Mouse (Mus musculus) heart, embryonic 13.5 days (tissue): ENCODE data around the gene Azin2. TPM values are rescaled to one million over a fixed set of nuclear protein-coding genes. Genes with fewer than 3 reads are reported as not detected.

Experiments used
- ATAC-seq: fragments of 200-750 bp; cut with Nextera tagmentation; 2 replicates; pipeline ENCODE4 v1.8.0; 2017; ENCODE audit warnings: moderate TSS enrichment; ENCODE audit not compliant: insufficient number of reproducible peaks, low FRiP score, low TSS enrichment; ENCODE audit errors: extremely low read depth
- H3K27ac ChIP-seq: fragments of 300-500 bp; sonication (generic); replicated peaks from 2 replicates; pipeline ENCODE4 v1.5.1; 2015; ENCODE audit warnings: moderate library complexity, mild to moderate bottlenecking, inconsistent platforms
- H3K27me3 ChIP-seq: fragments of 300-500 bp; sonication (generic); replicated peaks from 2 replicates; pipeline ENCODE4 v1.6.1; 2015; ENCODE audit warnings: mild to moderate bottlenecking, inconsistent platforms
- H3K36me3 ChIP-seq: fragments of 300-500 bp; sonication (generic); 2 replicates; pipeline ENCODE4 v1.6.1; 2015; ENCODE audit warnings: mild to moderate bottlenecking, inconsistent platforms
- H3K4me1 ChIP-seq: fragments of 300-500 bp; sonication (generic); 2 replicates; pipeline ENCODE4 v1.6.1; 2015; ENCODE audit warnings: inconsistent platforms
- H3K4me2 ChIP-seq: fragments of 300-500 bp; sonication (generic); 2 replicates; pipeline ENCODE4 v1.6.1; 2015; ENCODE audit warnings: inconsistent platforms, mild to moderate bottlenecking, moderate library complexity
- H3K4me3 ChIP-seq: fragments of 300-500 bp; sonication (generic); 2 replicates; pipeline ENCODE4 v1.5.1; 2015; ENCODE audit warnings: moderate library complexity, mild to moderate bottlenecking, inconsistent platforms
- H3K9ac ChIP-seq: fragments of 300-500 bp; sonication (generic); 2 replicates; pipeline ENCODE4 v1.6.1; 2015; ENCODE audit warnings: inconsistent platforms, mild to moderate bottlenecking, moderate library complexity
- H3K9me3 ChIP-seq: fragments of 300-500 bp; sonication (generic); 2 replicates; pipeline ENCODE4 v1.6.1; 2016; ENCODE audit warnings: inconsistent platforms
- WGBS: fragments of 180-500 bp; shearing (Covaris S2); methylation state at CpG from one replicate; pipeline ENCODE4 v1.1.7; 2015; ENCODE audit warnings: mixed read lengths; 5-methylcytosine and 5-hydroxymethylcytosine counted together
- polyA plus RNA-seq: library from polyadenylated mRNA; unstranded; fragments of >200 nt; fragmentation: Nextera tagmentation; extraction: Ambion mirVana; gene quantifications from 2 replicates; pipeline ENCODE4 v1.2.1, GENCODE M21; 2015

Gene Azin2
- polyA plus RNA-seq, 1 experiment from 2014 or later, result 7.4 TPM

DNA sequence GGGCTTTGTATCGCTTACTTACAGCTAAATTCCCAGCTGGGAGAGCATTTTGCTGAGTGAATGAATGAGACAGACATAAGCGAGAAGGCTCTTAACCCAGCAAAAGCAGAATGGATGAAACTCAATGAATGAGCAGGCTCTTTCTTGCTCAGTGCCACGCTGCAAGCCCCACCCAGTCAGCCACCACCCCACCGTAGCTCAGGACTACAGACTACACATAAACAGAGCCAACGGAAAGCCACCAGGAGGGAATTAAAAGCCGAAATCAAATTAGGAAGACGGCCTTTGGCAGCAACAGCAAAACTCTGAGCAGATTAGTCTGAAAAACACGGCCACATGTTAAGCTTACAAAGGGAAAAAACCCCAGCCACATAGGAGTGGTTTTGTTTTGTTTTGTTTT lies 3.4 kb downstream of the Azin2 start:
- H3K27me3 ChIP-seq, result peaks cover 50% of the 10 kb centered on the region
- WGBS, result 67% methylated on average over 8 of the region's 8 CpGs
- no peak for ATAC-seq

DNA sequence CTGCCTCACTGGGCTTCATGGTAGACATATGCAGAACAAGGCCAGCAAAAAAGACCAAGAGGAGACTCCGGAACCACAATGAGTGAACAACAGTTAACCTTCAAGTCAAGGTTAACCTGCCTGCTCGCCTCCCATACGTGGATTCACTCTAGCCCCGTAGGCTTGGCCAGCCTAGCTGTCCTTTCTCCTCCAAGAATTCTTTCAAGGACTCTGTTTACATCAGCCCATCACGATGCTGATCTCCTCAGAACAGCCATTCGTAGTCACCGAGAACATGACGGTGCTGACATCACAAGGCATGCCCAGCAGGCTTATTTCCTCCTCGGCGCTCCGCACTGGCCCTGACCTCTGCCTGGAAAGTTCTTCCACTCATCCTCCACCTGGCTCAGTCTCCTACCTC lies 4.1 kb downstream of the Azin2 start:
- ATAC-seq, result no peak
- WGBS, result 71% methylated on average over 11 of the region's 11 CpGs
- peak overlapping the region; percentile 83 for H3K27ac ChIP-seq
- no peaks in the 10 kb centered on the region for H3K36me3 ChIP-seq
- 0 out of 2 replicates have a peak overlapping the region, but pooled peaks have one; percentile 41 for H3K4me2 ChIP-seq
- no peaks in the 10 kb centered on the region for H3K9me3 ChIP-seq
- H3K9ac ChIP-seq, result peak overlapping the region; percentile 37
- H3K27me3 ChIP-seq, result peaks cover 44% of the 10 kb centered on the region
- no peak overlapping the region for H3K4me3 ChIP-seq
- peaks cover 38% of the 10 kb centered on the region for H3K4me1 ChIP-seq

More for the DNA sequence above, 3.4 kb downstream of the Azin2 start:
- Histone ChIP-seq H3K36me3 (no peaks in the 10 kb centered on the region), H3K4me2 (no peak overlapping the region), H3K4me3 (no peak overlapping the region), H3K4me1 (peaks cover 40% of the 10 kb centered on the region), H3K9ac (no peak overlapping the region), H3K9me3 (no peaks in the 10 kb centered on the region), H3K27ac (no peak overlapping the region)

DNA sequence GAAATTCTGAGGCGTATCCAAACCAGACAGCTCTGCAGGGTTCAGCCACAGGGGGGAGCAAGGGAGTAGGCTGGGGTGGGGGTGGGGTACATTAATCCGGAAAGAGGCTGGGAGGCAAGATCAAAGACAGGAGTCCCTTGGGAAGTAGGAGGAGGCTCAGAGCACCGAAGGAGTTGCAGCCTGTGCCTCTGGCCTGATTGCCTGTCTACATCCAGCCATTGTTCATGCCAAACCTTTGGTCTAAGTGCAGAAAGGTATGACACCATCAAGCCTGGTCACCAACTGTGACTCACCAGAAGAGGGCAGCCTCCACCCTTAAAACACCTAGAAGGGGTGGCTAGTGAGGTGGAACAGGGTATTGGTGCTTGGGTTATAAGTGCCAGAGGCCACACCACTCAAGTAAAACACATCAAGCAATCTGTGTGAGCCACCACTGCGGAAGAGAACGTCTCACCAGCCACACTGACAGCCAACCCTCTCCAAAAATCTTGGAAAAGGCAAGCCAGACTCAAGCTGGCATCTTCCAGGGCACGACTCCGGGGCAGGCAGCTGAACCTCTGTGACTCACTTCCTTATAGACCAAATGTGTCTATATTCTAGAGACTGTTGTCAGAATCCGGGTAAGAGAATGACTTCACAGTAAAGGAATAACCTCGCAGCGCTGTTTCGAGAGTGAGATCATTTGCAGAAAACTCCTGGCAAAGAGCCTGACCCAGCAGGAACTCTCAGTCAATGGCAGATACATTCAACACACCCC lies 4.9 kb downstream of the Azin2 start:
- H3K36me3 ChIP-seq, result no peaks in the 10 kb centered on the region
- H3K9ac ChIP-seq, result no peak overlapping the region; the same call in 1 of the 2 replicates
- ATAC-seq, result peak; percentile 20; the same call in 1 of the 2 replicates
- peaks cover 33% of the 10 kb centered on the region for H3K4me1 ChIP-seq
- 32% methylated on average over 11 of the region's 11 CpGs for WGBS
- peaks cover 40% of the 10 kb centered on the region for H3K27me3 ChIP-seq
- no peaks in the 10 kb centered on the region for H3K9me3 ChIP-seq
- H3K4me3 ChIP-seq, result no peak overlapping the region
- H3K27ac ChIP-seq, result peak overlapping the region; percentile 83
- H3K4me2 ChIP-seq, result peak overlapping the region; percentile 41

DNA sequence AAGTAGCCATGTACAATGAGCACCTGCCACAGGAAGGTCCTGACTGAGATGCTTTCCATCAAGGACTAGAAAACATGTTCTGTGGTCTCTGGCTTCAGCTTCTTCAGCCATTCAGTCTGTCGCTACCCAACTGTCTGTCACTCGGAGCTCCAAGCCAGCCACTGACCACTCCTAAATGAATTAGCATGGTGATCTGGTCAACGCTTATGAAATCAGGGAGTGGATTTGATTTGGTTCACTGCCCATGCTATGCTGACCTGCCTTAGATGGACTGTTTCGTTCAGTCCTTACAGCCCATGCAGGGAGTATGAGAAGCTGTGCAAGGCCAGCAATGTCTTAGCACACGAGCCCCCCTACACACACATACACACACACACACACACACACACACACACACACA lies 8.4 kb downstream of the Azin2 start:
- no peak overlapping the region for H3K4me3 ChIP-seq
- no peak overlapping the region for H3K4me2 ChIP-seq
- H3K4me1 ChIP-seq, result peaks cover 20% of the 10 kb centered on the region
- ATAC-seq, result no peak
- H3K36me3 ChIP-seq, result no peaks in the 10 kb centered on the region
- H3K27me3 ChIP-seq, result peaks cover 35% of the 10 kb centered on the region
- no peaks in the 10 kb centered on the region for H3K9me3 ChIP-seq
- no peak overlapping the region for H3K9ac ChIP-seq
- H3K27ac ChIP-seq, result no peak overlapping the region
- WGBS, result 73% methylated on average over 5 of the region's 5 CpGs

DNA sequence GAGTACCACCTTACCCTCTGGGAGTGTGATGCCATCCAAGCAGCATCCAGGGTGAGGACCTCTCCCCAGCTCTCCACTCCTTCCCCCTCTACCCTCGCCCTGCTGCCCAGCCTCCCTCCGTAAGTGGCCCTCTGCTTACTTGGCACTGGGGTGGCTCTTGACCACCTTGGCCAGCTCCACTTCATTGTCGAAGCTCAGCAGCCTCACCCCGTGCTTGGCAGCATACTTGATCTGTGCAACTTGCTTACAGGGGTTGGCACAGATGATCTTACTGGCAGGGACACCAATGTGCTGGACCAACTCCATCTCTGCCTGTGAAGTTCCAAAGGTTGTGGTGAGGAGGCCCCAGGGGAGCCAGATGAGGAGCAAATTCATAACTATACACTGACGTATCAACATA lies 11.8 kb downstream of the Azin2 start:
- ATAC-seq, result no peak

DNA sequence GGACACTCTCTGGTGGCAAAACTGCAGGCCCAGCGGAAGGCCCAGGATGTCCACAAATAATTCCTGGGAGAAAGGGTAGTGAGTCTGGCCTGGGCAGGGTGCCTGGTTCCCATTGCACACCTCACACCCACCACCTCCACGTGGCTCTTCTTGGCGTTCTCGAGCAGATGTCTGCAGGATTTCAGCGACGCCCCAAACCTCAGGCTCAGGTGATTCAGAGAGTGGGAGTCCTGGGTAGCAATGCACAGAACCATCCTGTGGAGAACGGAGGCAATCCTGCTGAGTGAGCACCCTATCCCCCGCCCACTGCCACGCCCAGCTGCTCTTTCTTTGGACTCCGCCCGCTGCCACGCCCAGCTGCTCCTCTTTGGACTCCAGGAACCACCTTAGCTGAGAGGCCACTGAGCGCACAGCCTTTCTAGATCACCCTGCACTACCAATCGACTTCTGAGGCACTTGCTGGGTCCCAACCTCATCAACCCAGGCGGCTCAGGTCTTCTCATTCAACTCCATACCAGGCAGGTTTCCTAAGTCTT lies 12.7 kb downstream of the Azin2 start:
- 36% methylated on average over 15 of the region's 15 CpGs for WGBS

More for the DNA sequence above, 11.8 kb downstream of the Azin2 start:
- Histone ChIP-seq H3K27ac (no peak overlapping the region), H3K27me3 (peaks cover 27% of the 10 kb centered on the region), H3K4me1 (peaks cover 6% of the 10 kb centered on the region), H3K9ac (no peak overlapping the region), H3K4me3 (no peak overlapping the region), H3K36me3 (no peaks in the 10 kb centered on the region), H3K9me3 (no peaks in the 10 kb centered on the region), H3K4me2 (no peak overlapping the region)
- WGBS, result 70% methylated on average over 5 of the region's 5 CpGs

DNA sequence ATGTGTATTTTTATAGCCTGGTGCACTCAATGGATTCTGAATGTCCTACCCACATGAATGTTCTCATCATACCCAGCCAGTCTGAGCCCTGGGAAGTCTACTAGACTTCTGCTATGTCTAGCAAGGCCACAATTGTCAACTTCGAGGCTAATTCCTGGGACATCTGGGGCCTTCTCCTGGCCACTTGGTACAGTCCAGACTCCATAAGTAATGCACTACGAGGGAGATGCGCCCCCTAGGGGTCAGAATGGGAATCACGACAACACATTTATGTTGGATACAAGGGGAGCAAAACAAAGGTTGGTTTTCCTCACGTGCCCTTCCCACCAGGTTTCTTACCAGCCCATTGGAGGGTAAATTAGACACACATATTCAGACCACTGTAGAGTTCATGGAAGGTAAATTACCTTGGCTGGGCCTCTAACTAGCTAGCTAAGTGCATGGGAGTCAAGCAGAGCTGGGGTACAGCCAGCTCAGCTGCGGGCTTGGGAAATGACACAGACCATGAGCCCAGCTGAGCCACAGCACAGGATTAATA lies 14.0 kb downstream of the Azin2 start:
- peaks cover 18% of the 10 kb centered on the region for H3K27me3 ChIP-seq
- no peak overlapping the region for H3K4me2 ChIP-seq
- no peaks in the 10 kb centered on the region for H3K9me3 ChIP-seq
- no peaks in the 10 kb centered on the region for H3K36me3 ChIP-seq
- no peak overlapping the region for H3K9ac ChIP-seq
- 29% methylated on average over 6 of the region's 6 CpGs for WGBS
- no peak for ATAC-seq
- no peak overlapping the region for H3K4me3 ChIP-seq
- H3K4me1 ChIP-seq, result peaks cover 6% of the 10 kb centered on the region
- H3K27ac ChIP-seq, result no peak overlapping the region

More for the DNA sequence above, 12.7 kb downstream of the Azin2 start:
- ATAC-seq, result no peak
- Histone ChIP-seq H3K36me3 (no peaks in the 10 kb centered on the region), H3K27ac (no peak overlapping the region), H3K4me3 (no peak overlapping the region), H3K9me3 (no peaks in the 10 kb centered on the region), H3K27me3 (peaks cover 19% of the 10 kb centered on the region), H3K4me1 (peaks cover 6% of the 10 kb centered on the region), H3K4me2 (no peak overlapping the region), H3K9ac (no peak overlapping the region)

DNA sequence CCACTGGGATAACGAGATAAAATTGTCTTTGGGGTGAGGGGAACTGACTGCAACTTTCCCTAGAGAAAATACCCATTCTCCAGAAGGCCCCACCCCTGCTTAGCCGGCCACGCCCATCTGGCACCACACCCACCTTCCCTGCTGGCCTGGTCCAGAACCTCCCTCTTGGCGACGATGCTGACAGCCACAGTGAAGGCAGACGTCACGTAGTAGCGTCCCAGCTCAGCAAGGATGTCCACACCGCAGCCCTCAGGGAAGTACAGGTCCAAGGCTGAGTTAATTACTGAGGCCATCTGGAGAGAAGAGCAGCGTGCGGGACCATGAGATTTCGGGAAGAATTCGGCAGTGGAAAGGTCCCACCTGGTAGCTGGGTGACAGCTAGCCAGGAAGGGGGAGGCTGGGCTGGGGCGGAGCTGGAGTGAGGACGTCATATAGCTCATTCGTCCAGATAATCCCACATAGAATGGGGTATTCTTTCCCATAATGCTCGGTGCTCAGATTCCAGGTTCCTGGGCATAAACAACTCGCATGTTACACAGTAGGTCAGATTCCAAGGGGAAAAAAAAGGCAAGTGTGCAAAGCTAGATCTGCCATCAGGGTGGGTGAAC lies 14.8 kb downstream of the Azin2 start:
- H3K27ac ChIP-seq, result no peak overlapping the region
- H3K4me1 ChIP-seq, result peaks cover 6% of the 10 kb centered on the region
- peak overlapping the region; percentile 40 for H3K4me2 ChIP-seq
- no peak for ATAC-seq
- H3K36me3 ChIP-seq, result no peaks in the 10 kb centered on the region
- 16% methylated on average over 18 of the region's 18 CpGs for WGBS
- H3K9ac ChIP-seq, result no peak overlapping the region
- H3K27me3 ChIP-seq, result peaks cover 18% of the 10 kb centered on the region
- no peak overlapping the region for H3K4me3 ChIP-seq
- H3K9me3 ChIP-seq, result no peaks in the 10 kb centered on the region

DNA sequence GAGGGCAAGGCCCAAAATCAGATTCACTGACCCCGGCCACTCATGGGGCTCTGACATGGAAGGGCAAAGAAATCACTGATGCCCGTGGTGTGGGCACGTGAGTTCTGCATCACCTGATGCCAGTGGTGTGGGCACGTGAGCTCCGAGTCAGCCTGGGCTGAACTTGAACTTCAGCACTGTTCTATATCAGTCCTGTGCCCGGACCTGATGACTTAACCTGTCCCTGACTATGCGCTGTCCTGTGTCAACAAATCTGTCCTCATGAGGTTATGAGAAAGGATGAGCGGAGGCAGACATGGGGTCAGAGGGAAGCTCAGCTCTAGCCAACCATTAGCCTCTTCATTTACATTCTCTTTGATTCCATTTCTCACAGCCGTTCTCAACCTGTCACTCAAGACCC lies 15.5 kb downstream of the Azin2 start:
- 75% methylated on average over 9 of the region's 9 CpGs for WGBS
- ATAC-seq, result no peak
- Histone ChIP-seq H3K4me1 (peaks cover 6% of the 10 kb centered on the region), H3K4me3 (no peak overlapping the region), H3K9ac (no peak overlapping the region), H3K27me3 (peaks cover 15% of the 10 kb centered on the region), H3K27ac (no peak overlapping the region), H3K9me3 (peaks cover 7% of the 10 kb centered on the region; the same call in 1 of the 2 replicates), H3K4me2 (no peak overlapping the region), H3K36me3 (no peaks in the 10 kb centered on the region)

DNA sequence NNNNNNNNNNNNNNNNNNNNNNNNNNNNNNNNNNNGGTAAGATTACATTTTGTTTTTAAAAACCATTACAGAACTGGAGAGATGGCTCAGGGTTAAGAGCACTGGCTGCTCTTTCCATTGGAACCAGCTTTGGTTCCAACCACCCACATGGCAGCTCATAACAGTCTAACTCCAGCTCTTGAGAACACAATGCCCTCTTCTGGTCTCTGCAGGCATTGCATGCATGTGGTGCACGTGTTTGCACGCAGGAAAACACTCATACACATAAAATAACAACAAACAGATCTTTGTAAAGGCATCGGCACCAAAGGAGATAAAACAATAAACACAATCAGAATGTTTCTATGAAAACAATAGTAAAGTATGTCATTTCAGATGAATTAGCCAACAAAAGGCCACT lies 19.9 kb downstream of the Azin2 start:
- Histone ChIP-seq H3K27ac (no peak overlapping the region), H3K4me2 (no peak overlapping the region), H3K36me3 (no peaks in the 10 kb centered on the region), H3K4me1 (peaks cover 2% of the 10 kb centered on the region), H3K4me3 (no peak overlapping the region), H3K9me3 (peaks cover 8% of the 10 kb centered on the region; the same call in 1 of the 2 replicates), H3K9ac (no peak overlapping the region), H3K27me3 (no peaks in the 10 kb centered on the region)
- ATAC-seq, result no peak
- WGBS, result 44% methylated on average over 3 of the region's 3 CpGs

DNA sequence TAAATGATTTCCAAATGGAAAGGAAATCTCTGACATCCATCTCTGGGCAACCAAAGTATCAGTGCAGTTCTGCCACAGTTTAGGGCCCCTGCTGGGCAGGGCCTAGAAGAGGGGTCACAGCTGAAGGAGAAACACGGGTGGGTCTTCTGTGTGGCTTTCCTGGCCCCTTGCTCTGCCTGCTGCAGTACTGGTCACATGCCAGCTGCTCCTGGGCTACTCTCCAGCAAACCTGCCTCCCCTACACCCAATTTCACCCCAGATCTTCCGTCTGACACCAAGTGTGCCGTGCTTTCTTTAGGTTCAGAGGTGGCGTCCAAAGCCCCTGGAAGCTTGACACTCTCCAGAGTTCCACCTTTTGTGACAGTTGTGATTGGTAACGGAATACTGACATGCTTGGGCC lies 26.6 kb downstream of the Azin2 start:
- H3K9me3 ChIP-seq, result no peaks in the 10 kb centered on the region
- no peak overlapping the region for H3K27ac ChIP-seq
- H3K27me3 ChIP-seq, result peaks cover 12% of the 10 kb centered on the region; the same call in 1 of the 2 replicates
- no peak overlapping the region for H3K9ac ChIP-seq
- no peak overlapping the region for H3K4me2 ChIP-seq
- ATAC-seq, result no peak
- H3K4me1 ChIP-seq, result no peaks in the 10 kb centered on the region
- 47% methylated on average over 5 of the region's 5 CpGs for WGBS
- no peak overlapping the region for H3K4me3 ChIP-seq
- no peaks in the 10 kb centered on the region for H3K36me3 ChIP-seq
